Mouse (Mus musculus): Measurements from ENCODE around the gene Stab2.

DNA sequence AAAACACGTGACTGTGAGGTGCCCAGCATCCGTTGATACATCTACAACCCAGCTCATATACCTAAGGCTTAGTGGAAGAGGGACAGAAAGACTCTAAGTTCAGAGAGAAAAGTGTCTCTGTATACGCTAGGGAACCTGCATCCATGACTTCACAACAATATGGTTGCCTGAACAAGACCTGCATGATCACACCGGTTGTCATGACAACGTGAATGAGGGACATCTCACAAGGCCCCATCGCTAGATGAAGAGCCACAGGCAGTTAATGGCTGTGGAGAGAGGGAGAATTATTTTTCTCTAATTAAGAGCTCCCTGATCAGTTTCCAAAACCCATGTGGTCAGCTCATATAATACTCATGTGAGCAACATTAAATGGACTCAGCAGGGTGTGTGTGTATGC lies 155.7 kb downstream of the Stab2 start:
- TF ChIP-seq CTCF (IDR thresholded peaks at IDR 0.05; ENCODE audit: borderline replicate concordance, extremely low read depth, insufficient read depth, insufficient read length) (no peak), POLR2A (IDR thresholded peaks at IDR 0.05; ENCODE audit: borderline replicate concordance, extremely low read depth, insufficient read depth, insufficient read length, poor library complexity, severe bottlenecking) (no peak)
